Mouse (Mus musculus) C2C12 (cell line): Measurements from ENCODE around the gene Stambpl1. TPM values are rescaled to one million over a fixed set of nuclear protein-coding genes. Genes with fewer than 3 reads are reported as not detected.

Experiments used
- H3K27me3 ChIP-seq: one replicate; pipeline ENCODE4 v1.6.1; 2011; ENCODE audit not compliant: control insufficient read depth, insufficient read depth, insufficient read length
- H3K36me3 ChIP-seq: one replicate; pipeline ENCODE4 v1.6.1; 2011; ENCODE audit not compliant: control insufficient read depth, insufficient read depth
- H3K4me3 ChIP-seq: one replicate; pipeline ENCODE4 v1.5.1; 2011; ENCODE audit warnings: mild to moderate bottlenecking, control low read depth; ENCODE audit not compliant: poor library complexity, insufficient read depth, severe bottlenecking
- H3K79me2 ChIP-seq: one replicate; pipeline ENCODE4 v1.6.1; 2011; ENCODE audit not compliant: control insufficient read depth, insufficient read depth
- H3K79me3 ChIP-seq: one replicate; pipeline ENCODE4 v1.6.1; 2011; ENCODE audit warnings: low read depth, control low read depth
- H3ac ChIP-seq: one replicate; pipeline ENCODE3; 2011; ENCODE audit warnings: low read depth; ENCODE audit not compliant: control insufficient read depth, insufficient read length
- CEBPB ChIP-seq: IDR thresholded peaks from one replicate; pipeline ENCODE4 v1.6.1; 2011; ENCODE audit warnings: low read depth, mild to moderate bottlenecking, control low read depth, moderate library complexity
- CTCF ChIP-seq: IDR thresholded peaks from one replicate; pipeline ENCODE4 v1.5.1; 2011; ENCODE audit not compliant: control insufficient read depth, insufficient read depth, insufficient read length
- FOSL1 ChIP-seq: IDR thresholded peaks from one replicate; pipeline ENCODE4 v1.8.0; 2011; ENCODE audit warnings: mild to moderate bottlenecking, low read length; ENCODE audit not compliant: poor library complexity, insufficient read depth, severe bottlenecking
- MAX ChIP-seq: IDR thresholded peaks from one replicate; pipeline ENCODE4 v1.6.1; 2011; ENCODE audit warnings: mild to moderate bottlenecking, control low read depth
- MYOD1 ChIP-seq: IDR thresholded peaks from one replicate; pipeline ENCODE4 v1.6.1; 2011; ENCODE audit warnings: low read depth; ENCODE audit not compliant: control insufficient read depth, insufficient read length
- MYOG ChIP-seq: IDR thresholded peaks from one replicate; pipeline ENCODE4 v1.6.1; 2011; ENCODE audit not compliant: control insufficient read depth, insufficient read length; ENCODE audit errors: extremely low read depth
- USF1 ChIP-seq: IDR thresholded peaks from one replicate; pipeline ENCODE4 v1.6.1; 2011; ENCODE audit warnings: low read depth, mild to moderate bottlenecking, control low read depth, moderate library complexity
- polyA plus RNA-seq: library from polyadenylated mRNA; unstranded; fragments of >200 nt; fragmentation: generic; extraction: Trizol; gene quantifications from one replicate; pipeline ENCODE4 v1.2.1, GENCODE M21; 2012; ENCODE audit warnings: missing spikeins

Gene Stambpl1
- polyA plus RNA-seq, 1 experiment = 19.0 TPM

GRCm38 (mm10) chr19:34210841-34211240, 18.8 kb downstream of the Stambpl1 start:
- Histone ChIP-seq H3ac (no peak overlapping the region), H3K79me3 (peaks cover 22% of the 10 kb centered on the region), H3K36me3 (no peaks in the 10 kb centered on the region), H3K27me3 (no peaks in the 10 kb centered on the region), H3K4me3 (no peak overlapping the region), H3K79me2 (peaks cover 74% of the 10 kb centered on the region)
- TF ChIP-seq MAX (no peak), MYOD1 (no peak), MYOG (no peak), CEBPB (no peak), CTCF (no peak), FOSL1 (no peak), USF1 (no peak)

DNA sequence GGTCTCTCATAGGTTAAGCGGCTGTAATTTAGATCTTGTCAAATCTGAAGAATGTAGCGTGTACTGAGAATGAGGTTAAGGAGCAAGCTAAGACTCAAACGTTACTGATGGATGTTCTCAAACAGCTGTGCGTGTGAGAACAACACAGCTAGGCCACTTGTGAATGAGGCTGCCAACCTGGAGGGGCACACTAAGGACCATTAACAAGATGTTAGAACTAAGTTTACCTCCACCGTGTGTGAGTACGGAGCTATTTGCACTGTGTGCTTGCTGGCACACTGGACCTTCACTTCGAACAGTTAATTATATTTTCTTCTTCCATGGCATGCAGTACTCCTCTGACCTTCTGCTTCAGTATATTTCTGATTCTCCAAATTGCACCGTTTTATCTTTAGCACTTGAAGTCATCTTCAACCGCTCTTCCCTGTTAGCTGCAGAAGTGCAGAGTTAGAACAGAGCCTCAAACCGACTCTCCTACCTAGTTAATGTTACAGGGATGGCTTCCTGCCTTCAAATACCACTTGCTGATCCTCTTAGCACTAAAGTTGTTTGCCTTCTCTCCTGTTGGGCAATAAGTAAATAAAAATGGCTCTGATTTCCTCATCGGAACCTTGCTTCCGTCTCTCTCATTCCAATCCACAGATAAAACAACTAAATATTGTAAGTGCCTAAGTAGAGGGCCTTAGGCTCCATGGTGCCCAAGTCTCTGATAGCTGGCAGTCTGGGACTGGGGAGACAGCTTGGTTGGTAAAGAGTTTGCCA, 20.6 kb downstream of the Stambpl1 start:
- Histone ChIP-seq H3K4me3 (no peak overlapping the region), H3K36me3 (no peaks in the 10 kb centered on the region), H3ac (no peak overlapping the region), H3K79me2 (peaks cover 61% of the 10 kb centered on the region), H3K79me3 (peaks cover 18% of the 10 kb centered on the region), H3K27me3 (no peaks in the 10 kb centered on the region)
- TF ChIP-seq MYOD1 (no peak), MAX (no peak), CEBPB (no peak), MYOG (no peak), CTCF (no peak), FOSL1 (no peak), USF1 (no peak)

GRCm38 (mm10) chr19:34213251-34213645, 21.2 kb downstream of the Stambpl1 start:
- no peak overlapping the region for H3K4me3 ChIP-seq
- no peaks in the 10 kb centered on the region for H3K36me3 ChIP-seq
- H3K79me3 ChIP-seq = peaks cover 16% of the 10 kb centered on the region
- TF ChIP-seq MYOG (no peak), FOSL1 (no peak), USF1 (no peak), MYOD1 (no peak), CTCF (no peak), MAX (no peak), CEBPB (no peak)
- no peaks in the 10 kb centered on the region for H3K27me3 ChIP-seq
- H3K79me2 ChIP-seq = peaks cover 55% of the 10 kb centered on the region
- no peak overlapping the region for H3ac ChIP-seq

DNA sequence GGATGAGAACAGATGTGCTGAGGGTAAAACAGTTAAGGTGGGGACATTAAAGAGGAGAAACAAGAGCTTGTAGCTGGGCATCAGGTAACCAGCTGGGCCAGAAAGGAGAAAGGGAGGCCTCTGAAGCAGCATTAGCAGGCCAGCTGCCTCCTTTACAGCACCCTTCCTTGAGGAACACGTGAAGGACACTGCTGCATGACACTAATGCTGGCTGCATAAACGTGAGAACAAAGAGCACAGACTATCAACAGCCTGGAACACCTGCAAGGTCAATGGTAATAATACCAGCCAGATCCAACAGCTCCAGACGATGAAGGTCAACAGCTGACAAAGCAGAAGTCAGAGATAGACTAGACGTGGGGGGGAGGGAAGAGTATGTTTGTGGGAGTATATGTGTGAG, 22.1 kb downstream of the Stambpl1 start:
- H3ac ChIP-seq = no peak overlapping the region
- no peaks in the 10 kb centered on the region for H3K27me3 ChIP-seq
- H3K79me3 ChIP-seq = peaks cover 16% of the 10 kb centered on the region
- H3K36me3 ChIP-seq = no peaks in the 10 kb centered on the region
- peaks cover 47% of the 10 kb centered on the region for H3K79me2 ChIP-seq
- TF ChIP-seq CTCF (no peak), USF1 (no peak), MYOG (no peak), FOSL1 (no peak), CEBPB (no peak), MAX (no peak), MYOD1 (no peak)
- no peak overlapping the region for H3K4me3 ChIP-seq

GRCm38 (mm10) chr19:34216956-34217355, 24.9 kb downstream of the Stambpl1 start:
- TF ChIP-seq FOSL1 (no peak), CTCF (no peak), USF1 (no peak)
- H3K27me3 ChIP-seq = no peaks in the 10 kb centered on the region
- H3K79me3 ChIP-seq = peaks cover 5% of the 10 kb centered on the region
- H3K4me3 ChIP-seq = no peak overlapping the region
- peaks cover 12% of the 10 kb centered on the region for H3K36me3 ChIP-seq
- no peak overlapping the region for H3ac ChIP-seq
- H3K79me2 ChIP-seq = peaks cover 35% of the 10 kb centered on the region

DNA sequence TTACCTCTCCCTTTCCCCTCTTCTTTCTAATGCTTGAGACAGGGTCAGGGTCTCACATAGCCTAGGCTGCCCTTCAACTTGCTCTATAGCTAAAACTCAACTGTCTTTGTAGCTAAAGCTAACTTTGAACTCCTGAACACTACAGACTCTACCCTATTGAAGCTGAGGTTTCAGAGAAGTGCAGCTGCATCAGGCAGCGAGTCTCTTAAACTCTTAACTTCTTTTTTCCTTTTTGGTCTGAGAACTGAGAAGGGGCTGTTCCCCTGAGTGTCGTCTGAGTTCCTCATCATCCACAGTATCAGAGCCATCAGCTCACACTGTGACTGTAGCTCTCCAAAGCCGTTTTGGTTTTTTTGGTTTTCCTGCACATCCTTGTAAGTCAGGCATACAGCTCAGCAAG, 25.7 kb downstream of the Stambpl1 start:
- H3K27me3 ChIP-seq = no peaks in the 10 kb centered on the region

More for the DNA sequence above, 25.7 kb downstream of the Stambpl1 start:
- H3K36me3 ChIP-seq = peaks cover 12% of the 10 kb centered on the region
- H3K4me3 ChIP-seq = no peak overlapping the region
- peaks cover 5% of the 10 kb centered on the region for H3K79me3 ChIP-seq
- peaks cover 27% of the 10 kb centered on the region for H3K79me2 ChIP-seq
- TF ChIP-seq MAX = no peak
- no peak for TF ChIP-seq FOSL1
- TF ChIP-seq CEBPB = no peak
- TF ChIP-seq MYOD1 = no peak
- TF ChIP-seq MYOG = no peak
- no peak for TF ChIP-seq CTCF
- no peak for TF ChIP-seq USF1
- no peak overlapping the region for H3ac ChIP-seq
